Mouse (Mus musculus) urinary bladder, adult 2 months (tissue): Measurements from ENCODE around the gene Tspear. TPM values are rescaled to one million over a fixed set of nuclear protein-coding genes. Genes with fewer than 3 reads are reported as not detected.
"Not testable (repeated sequence)": the region's sequence is repeated elsewhere in the genome, so short reads cannot be mapped to it uniquely, and the experiment has no call there.

Source experiments
- DNase-seq: peaks from one replicate; pipeline ENCODE4 v3.0.0; 2022; ENCODE audit warnings: low spot score
- polyA plus RNA-seq: library from polyadenylated mRNA; depleted of rRNA; stranded (reverse); fragments of >200 nt; gene quantifications from 2 replicates; pipeline ENCODE4 v1.2.3, GENCODE M21; 2012

Tspear gene
- polyA plus RNA-seq, 1 experiment = 1.6 TPM

DNA sequence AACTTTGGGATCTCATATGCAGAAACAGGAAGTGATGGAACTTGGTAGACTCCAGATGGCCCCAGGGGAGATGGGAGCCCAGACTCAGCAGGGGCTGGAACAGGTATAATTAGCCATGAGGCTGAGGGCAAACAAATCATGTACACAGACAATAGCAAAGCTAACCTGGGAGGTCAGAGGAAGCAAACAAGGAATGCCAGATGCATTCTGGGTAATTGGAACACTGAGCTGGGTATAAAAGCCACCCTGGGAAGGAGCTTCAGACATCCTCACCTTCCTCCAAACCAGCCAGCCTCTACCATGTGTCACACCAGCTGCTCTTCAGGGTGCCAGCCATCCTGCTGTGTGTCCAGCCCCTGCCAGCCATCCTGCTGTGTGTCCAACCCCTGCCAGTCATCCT lies 24.8 kb downstream of the Tspear start, which contains the start of gene Gm10024:
Gene Gm10024, plus strand, starts transcription at position 301 of the 400 bp plus-strand sequence.
- DNase-seq = not testable (repeated sequence)

DNA sequence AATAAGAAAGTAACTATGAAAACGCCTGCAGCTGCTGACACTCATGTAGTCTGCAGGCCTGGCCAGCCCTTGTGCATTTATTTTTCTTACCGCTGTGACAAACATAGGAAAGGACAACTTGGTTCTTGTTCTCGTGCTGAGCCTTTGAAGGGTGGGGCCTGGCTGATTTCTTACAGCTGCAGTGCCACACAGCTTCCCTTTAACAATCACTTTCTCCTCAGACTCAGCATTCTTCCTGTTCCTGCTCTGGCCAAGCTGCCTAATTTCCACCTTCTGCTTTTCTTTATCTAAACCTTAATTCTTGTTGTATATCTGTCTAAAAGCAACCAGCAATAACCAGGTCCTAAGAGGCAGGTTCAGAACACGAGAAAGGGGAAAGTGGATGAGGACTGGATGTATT lies 27.4 kb downstream of the Tspear start:
- DNase-seq = no peak

DNA sequence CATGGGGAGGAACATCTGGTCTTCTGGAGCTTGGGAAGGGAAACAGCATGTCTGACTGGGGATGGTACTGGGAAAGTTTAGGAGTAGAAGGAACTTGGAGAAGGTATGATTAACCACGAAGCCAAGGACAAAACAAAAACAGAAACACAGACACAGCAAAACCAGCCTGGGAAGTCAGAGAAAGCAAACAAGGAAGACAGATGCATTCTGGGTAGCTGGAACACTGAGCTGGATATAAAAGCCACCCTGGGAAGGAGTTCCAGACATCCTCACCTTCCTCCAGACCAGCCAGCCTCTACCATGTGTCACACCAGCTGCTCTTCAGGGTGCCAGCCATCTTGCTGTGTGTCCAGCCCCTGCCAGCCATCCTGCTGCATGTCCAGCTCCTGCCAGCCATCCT lies 29.1 kb downstream of the Tspear start, which contains the start of gene Gm10142:
Gene Gm10142, plus strand, starts transcription at position 301 of the 400 bp plus-strand sequence.
- no peak for DNase-seq

DNA sequence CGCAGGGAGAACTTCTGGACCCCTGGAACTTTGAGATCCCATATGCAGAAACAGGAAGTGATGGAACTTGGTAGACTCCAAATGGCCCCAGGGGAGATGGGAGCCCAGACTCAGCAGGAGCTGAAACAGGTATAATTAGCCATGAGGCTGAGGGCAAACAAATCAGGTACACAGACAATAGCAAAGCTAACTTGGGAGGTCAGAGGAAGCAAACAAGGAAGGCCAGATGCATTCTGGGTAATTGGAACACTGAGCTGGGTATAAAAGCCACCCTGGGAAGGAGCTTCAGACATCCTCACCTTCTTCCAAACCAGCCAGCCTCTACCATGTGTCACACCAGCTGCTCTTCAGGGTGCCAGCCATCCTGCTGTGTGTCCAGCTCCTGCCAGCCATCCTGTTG lies 33.9 kb downstream of the Tspear start, which contains the start of gene Krtap12-1:
Gene Krtap12-1, plus strand, starts transcription at position 301 of the 400 bp plus-strand sequence.
- not testable (repeated sequence) for DNase-seq

DNA sequence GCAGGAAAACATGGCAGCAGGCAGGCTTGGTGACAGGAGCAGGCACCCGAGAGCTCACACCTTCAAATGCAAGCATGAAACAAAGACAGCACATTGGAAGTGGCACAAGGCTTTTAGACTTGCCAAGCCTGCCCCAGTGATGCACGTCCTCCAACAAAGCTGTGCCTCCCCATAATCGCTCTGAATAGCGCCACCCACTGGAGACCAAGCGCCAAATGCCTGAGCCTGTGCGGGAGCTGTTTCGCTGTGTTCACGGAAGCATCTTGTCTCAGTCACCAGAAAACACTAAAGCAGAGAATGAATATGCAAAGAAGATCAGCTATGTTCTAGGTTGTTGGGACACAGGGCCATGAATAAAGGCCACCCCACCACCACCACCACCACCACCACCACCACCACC lies 38.5 kb downstream of the Tspear start:
- no peak for DNase-seq

DNA sequence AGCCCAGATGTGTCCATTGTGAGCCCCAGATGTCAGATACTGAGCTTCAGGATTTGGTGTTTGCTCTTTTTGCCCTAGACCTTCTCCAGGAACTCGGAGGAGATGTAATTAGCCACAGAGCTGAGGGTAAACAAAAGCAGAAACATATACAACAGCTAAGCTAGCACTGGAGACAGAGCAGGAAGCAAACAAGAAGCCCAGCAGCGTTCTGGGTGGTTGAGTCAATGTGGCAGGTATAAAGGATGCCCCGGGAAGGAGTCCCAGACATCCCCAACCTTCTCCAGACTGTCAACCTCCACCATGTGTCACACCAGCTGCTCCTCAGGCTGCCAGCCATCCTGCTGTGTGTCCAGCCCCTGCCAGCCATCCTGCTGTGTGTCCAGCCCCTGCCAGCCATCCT lies 39.8 kb downstream of the Tspear start, which contains the start of gene Gm10100:
Gene Gm10100, plus strand, starts transcription at position 301 of the 400 bp plus-strand sequence.
- DNase-seq = no peak

DNA sequence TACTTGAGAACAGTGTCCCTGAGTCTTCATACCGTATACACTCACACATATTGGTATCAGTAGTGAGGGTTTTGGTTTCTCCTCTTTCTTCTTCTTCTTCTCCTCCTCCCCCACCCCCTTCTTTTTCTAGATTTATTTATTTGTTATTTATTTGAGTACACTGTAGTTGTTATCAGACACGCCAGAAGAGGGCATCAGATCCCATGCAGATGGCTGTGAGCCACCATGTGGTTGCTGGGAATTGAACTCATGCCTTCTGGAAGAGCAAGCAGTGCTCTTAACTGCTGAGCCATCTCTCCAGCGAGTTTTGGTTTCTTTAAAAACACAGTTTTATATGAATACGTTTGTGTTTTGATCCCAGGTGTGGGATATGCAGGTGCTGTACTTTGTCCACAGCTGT lies 41.9 kb downstream of the Tspear start:
- DNase-seq = no peak

DNA sequence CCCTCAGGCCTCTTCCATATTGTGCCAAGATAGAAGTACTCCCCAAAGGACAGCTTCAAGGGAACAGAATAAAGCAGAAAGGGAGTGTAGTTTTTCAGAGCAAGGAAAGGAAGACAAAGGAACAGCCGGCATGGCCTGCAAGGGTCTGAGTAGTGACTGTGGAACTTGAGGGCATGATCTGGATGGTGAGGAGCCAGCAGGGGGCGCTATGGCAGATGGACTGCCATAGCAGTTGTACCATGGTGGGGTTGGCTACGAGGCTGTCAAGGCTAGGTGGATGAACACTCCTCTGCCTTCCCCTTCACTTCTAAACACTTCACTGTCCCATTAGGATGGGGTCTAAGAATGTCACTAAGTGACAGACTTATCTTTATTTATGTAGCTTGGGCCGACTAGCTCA lies 42.9 kb downstream of the Tspear start:
- no peak for DNase-seq

DNA sequence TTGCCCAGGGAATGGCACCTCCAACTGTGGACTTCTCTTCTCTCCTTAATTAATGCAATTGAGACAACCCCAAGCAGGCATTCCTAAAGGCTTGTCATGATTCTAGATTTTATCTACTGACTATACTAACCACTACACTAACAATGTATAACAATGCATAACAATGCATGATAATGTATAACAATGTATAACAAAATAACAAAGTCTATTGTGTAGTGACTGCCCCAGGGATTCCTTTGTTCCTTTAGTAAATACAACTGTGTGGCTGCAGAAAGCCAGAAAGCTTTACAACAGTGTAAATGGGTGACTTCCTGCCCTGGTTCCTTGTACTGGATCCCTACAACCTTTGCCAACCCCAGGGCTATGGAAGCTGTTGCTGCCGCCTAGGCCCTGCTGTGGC lies 49.6 kb downstream of the Tspear start:
- no peak for DNase-seq

DNA sequence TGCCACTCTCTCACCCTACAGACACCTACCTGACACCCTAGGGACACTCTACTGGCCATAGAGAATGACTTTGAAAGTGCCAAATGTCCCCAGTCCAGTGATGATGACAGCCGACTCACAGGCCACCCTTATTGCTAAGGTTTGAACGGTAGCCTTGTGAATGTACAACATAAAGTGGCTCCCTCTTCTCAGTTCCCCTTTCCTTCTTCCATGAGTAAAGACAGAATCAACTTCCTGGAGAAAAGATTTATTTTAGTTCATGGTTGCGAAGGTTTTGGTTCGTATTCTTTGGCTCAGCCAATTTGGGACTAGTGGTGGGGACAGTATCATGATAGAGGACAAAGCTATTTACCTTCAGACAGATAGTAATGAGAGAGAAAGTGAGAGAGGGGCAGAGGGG lies 52.6 kb downstream of the Tspear start:
- DNase-seq = no peak

DNA sequence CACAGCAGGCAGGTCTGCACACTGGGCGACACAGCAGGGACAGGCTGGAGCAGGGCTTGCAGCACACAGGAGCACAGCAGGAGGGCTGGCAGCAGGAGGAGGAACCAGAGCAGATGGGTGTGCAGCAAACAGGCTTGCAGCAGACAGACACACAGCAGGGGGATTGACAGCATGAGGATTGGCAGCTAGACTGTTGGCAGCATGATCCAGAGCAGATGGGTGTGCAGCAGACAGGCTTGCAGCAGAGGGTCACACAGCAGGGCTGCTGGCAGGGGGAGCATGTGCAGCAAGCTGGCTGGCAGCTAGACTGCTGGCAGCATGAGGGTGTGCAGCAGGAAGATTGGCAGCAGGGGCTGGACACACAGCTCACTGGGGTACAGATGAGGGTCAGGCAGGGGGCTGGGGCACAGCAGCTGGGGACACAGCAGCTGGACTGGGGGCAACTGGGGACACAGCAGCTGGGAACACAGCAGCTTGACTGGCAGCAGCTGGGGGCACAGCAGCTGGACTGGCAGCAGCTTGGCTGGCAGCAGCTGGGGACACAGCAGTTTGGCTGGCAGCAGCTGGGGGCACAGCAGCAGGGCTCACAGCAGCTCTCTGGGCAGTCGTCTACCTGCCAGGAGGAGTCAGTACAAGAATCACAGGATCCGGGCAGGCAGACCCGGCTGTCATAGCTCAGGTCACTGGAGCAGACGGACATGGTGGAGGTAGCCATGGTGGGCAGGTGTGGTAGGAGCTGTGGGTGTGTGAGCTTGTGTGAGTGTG lies 55.7 kb downstream of the Tspear start, which contains the start of gene Gm18596:
Gene Gm18596, minus strand, starts transcription at position 715 of the 765 bp plus-strand sequence.
- DNase-seq = not testable (repeated sequence)

DNA sequence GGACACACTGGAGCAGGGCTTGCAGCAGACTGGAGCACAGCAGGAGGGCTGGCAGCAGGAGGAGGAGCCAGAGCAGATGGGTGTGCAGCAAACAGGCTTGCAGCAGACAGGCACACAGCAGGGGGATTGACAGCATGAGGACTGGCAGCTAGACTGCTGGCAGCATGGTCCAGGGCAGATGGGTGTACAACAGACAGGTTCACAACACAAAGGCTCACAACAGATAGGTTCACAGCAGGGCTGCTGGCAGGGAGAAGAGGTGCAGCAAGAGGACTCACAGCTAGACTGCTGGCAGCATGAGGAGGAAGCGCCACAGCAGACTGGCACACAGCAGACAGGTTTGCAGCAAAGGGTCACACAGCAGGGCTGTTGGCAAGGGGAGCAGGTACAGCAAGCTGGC lies 64.3 kb downstream of the Tspear start:
- DNase-seq = not testable (repeated sequence)

DNA sequence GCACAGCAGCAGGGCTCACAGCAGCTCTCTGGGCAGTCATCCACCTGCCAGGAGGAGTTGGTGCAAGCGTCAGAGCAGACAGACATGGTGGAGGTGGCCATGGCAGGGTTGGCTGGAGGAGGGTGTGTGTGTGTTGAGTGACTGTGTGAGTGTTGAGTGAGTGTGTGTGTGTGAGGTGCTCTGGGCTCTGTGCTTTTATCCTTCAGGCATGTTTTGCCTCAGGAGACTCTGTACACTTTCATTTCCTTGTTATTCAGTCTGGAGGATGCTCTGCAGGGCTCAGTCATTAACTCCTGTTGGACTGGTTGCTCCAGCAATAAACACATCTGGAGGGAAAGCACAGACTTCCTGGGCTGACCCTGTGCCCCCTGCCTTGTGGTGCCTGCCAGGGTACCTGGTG lies 64.9 kb downstream of the Tspear start, which contains the start of gene Gm9736:
Gene Gm9736, minus strand, starts transcription at position 101 of the 400 bp plus-strand sequence.
- not testable (repeated sequence) for DNase-seq

DNA sequence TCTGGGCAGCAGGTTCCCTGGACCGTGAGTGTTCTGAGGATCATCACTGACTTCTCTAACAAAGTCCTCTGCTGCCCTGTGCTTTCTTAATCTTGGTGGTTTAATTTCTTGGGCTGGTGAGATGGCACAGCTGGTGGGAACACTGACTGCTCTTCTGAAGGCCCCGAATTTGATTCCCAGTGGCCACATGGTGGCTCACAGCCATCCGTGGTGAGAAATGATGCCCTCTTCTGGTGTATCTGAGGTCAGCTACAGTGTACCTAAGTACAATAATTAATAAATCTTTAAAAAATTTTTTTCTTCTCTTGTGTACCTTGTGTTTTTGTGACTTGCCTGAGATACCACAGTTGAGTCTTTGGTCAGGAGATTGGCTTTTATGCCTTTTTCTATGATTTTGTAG lies 65.9 kb downstream of the Tspear start:
- DNase-seq = not testable (repeated sequence)

DNA sequence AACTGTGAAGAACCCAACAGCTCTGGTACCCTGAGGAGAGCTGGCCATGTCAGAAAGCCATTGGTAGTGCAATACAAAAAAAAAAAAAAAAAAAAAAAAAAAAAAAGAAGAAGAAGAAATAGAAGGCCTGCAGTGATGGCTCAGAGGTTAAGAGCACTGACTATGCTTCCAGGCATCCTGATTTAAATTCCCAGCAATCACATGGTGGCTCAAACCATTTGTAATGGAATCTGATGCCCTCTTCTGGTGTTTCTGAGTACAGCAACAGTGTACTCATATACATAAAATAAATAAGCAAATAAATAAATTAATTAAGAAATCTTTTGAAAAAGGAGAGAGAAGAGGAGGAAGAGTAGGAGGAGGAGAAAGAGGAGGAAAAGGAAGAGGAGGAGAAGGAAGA lies 67.1 kb downstream of the Tspear start:
- no peak for DNase-seq

DNA sequence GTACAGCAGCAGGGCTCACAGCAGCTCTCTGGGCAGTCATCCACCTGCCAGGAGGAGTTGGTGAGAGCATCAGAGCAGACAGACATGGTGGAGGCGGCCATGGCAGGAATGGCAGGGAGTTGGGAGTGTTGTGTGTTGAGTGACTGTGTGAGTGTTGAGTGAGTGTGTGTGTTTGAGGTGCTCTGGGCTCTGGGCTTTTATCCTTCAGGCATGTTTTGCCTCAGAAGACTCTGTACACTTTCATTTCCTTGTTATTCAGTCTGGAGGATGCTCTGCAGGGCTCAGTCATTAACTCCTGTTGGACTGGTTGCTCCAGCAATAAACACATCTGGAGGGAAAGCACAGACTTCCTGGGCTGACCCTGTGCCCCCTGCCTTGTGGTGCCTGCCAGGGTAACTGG lies 73.2 kb downstream of the Tspear start, which contains the start of gene Gm3233:
Gene Gm3233, minus strand, starts transcription at position 101 of the 400 bp plus-strand sequence.
- DNase-seq = not testable (repeated sequence)

DNA sequence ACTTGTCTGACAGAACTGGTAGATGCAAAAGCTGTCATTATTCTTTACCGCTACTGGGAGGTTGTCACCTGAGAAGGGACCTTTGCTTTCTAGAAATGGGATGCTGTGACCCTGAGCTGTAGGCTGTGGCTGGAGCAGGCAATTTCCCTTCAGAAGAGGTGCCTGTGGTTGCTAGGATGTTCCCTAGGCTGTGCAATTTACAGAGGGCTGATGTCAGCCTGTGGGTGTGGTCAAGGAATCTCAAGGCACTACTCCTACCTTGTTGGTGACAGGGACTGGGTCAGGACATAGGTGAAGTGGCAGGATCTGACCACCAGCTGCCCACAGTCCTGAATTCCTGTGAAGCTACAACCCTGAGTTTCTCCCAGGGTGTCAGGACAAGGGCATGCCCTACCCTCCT lies 83.4 kb downstream of the Tspear start:
- no peak for DNase-seq

DNA sequence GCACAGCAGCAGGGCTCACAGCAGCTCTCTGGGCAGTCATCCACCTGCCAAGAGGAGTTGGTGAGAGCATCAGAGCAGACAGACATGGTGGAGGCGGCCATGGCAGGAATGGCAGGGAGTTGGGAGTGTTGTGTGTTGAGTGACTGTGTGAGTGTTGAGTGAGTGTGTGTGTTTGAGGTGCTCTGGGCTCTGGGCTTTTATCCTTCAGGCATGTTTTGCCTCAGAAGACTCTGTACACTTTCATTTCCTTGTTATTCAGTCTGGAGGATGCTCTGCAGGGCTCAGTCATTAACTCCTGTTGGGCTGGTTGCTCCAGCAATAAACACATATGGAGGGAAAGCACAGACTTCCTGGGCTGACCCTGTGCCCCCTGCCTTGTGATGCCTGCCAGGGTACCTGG lies 84.9 kb downstream of the Tspear start, which contains the start of gene Gm3238:
Gene Gm3238, minus strand, starts transcription at position 101 of the 400 bp plus-strand sequence.
- DNase-seq = not testable (repeated sequence)

DNA sequence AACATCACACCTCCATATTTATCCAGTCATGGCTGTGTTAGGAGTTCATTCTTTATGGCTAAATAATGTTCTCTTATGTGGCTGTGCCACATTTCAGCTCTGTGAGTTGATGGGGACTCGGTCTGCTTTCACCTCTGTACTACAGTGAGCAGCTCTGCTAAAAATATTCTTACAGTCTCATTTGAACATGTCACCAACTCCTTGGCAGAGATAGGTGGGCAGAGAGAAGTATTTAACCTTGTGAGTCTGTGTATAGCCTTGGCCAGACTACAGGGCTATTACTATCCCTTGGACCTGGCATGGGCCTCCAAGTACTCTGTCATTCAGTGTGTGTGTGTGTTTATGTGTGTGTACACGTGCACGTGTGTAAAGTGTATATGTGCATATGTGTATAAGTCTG lies 85.8 kb downstream of the Tspear start:
- not testable (repeated sequence) for DNase-seq

DNA sequence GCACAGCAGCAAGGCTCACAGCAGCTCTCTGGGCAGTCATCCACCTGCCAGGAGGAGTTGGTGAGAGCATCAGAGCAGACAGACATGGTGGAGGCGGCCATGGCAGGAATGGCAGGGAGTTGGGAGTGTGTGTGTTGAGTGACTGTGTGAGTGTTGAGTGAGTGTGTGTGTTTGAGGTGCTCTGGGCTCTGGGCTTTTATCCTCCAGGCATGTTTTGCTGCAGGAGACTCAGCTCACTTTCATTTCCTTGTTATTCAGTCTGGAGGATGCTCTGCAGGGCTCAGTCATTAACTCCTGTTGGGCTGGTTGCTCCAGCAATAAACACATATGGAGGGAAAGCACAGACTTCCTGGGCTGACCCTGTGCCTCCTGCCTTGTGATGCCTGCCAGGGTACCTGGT lies 90.5 kb downstream of the Tspear start, which contains the start of gene Gm7138:
Gene Gm7138, minus strand, starts transcription at position 101 of the 400 bp plus-strand sequence.
- DNase-seq = not testable (repeated sequence)

DNA sequence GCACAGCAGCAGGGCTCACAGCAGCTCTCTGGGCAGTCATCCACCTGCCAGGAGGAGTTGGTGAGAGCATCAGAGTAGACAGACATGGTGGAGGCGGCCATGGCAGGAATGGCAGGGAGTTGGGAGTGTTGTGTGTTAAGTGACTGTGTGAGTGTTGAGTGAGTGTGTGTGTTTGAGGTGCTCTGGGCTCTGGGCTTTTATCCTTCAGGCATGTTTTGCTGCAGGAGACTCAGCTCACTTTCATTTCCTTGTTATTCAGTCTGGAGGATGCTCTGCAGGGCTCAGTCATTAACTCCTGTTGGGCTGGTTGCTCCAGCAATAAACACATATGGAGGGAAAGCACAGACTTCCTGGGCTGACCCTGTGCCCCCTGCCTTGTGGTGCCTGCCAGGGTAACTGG lies 96.1 kb downstream of the Tspear start, which contains the start of gene Gm3250:
Gene Gm3250, minus strand, starts transcription at position 101 of the 400 bp plus-strand sequence.
- DNase-seq = not testable (repeated sequence)

DNA sequence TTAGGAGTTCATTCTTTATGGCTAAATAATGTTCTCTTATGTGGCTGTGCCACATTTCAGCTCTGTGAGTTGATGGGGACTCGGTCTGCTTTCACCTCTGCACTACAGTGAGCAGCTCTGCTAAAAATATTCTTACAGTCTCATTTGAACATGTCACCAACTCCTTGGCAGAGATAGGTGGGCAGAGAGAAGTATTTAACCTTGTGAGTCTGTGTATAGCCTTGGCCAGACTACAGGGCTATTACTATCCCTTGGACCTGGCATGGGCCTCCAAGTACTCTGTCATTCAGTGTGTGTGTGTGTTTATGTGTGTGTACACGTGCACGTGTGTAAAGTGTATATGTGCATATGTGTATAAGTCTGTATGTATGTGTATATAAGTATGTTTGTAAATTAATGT lies 97.0 kb downstream of the Tspear start:
- DNase-seq = not testable (repeated sequence)

DNA sequence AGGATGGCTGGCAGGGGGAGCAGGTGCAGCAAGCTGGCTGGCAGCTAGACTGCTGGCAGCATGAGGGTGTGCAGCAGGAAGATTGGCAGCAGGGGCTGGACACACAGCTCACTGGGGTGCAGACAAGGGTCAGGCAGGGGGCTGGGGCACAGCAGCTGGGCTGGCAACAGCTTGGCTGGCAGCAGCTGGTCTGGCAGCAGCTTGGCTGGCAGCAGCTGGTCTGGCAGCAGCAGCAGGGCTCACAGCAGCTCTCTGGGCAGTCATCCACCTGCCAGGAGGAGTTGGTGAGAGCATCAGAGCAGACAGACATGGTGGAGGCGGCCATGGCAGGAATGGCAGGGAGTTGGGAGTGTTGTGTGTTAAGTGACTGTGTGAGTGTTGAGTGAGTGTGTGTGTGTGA lies 101.5 kb downstream of the Tspear start, which contains the start of gene Gm7137:
Gene Gm7137, minus strand, starts transcription at position 325 of the 400 bp plus-strand sequence.
- not testable (repeated sequence) for DNase-seq
